Mouse (Mus musculus) adrenal gland, postnatal 36 days (tissue): ENCODE results near the gene Ssna1. TPM values are rescaled to one million over a fixed set of nuclear protein-coding genes. Genes with fewer than 3 reads are reported as not detected.
"Not testable (repeated sequence)": the region's sequence is repeated elsewhere in the genome, so short reads cannot be mapped to it uniquely, and the experiment has no call there.

Source experiments
- DNase-seq, 2 experiments: peaks; one replicate each; pipeline ENCODE4 v3.0.0; 2021; ENCODE audit warnings: mixed read lengths in 1 of 2
- total RNA-seq, 2 experiments: library from RNA; stranded (reverse); gene quantifications; 2 replicates each; pipeline ENCODE4 v1.2.3; 2021

The Ssna1 gene
- total RNA-seq, 2 experiments from 2014 or later: 43.8 to 45.1 TPM

GRCm38 (mm10) chr2:25262291-25262767, 9.9 kb downstream of the Ssna1 start, which contains the start of gene Tprn:
Gene Tprn, plus strand, starts transcription at chr2:25262618.
- peak; percentile 98 for DNase-seq

- DNase-seq: no peak
Observed at GRCm38 (mm10) chr2:25261870-25262269, 10.4 kb downstream of the Ssna1 start.

- DNase-seq: no peak
Observed at GRCm38 (mm10) chr2:25258887-25259286, 13.4 kb downstream of the Ssna1 start.

GRCm38 (mm10) chr2:25257250-25257649, 15.0 kb downstream of the Ssna1 start:
- DNase-seq: not testable (repeated sequence)

- DNase-seq: peak; percentile 36 to 56
Observed at GRCm38 (mm10) chr2:25256443-25257109, 15.7 kb downstream of the Ssna1 start.

- DNase-seq: peak; percentile 92 to 93
Observed at GRCm38 (mm10) chr2:25255284-25255779, 16.9 kb downstream of the Ssna1 start, which contains the start of gene Tmem203. Gene Tmem203, plus strand, starts transcription at chr2:25255439.

GRCm38 (mm10) chr2:25252331-25252730, 19.9 kb downstream of the Ssna1 start:
- DNase-seq: peak; percentile 30 to 36

- DNase-seq: no peak
Observed at GRCm38 (mm10) chr2:25246183-25247072, 25.8 kb downstream of the Ssna1 start, which contains the start of gene AL732309.1. Gene AL732309.1, minus strand, starts transcription at chr2:25246863.

GRCm38 (mm10) chr2:25244144-25244543, 28.1 kb downstream of the Ssna1 start:
- DNase-seq: no peak

GRCm38 (mm10) chr2:25243342-25243741, 28.9 kb downstream of the Ssna1 start:
- DNase-seq: no peak

- peak in 1 of 2 experiments; percentile 25 for DNase-seq
Observed at GRCm38 (mm10) chr2:25242101-25242506, 30.1 kb downstream of the Ssna1 start, which contains the start of the genes Rnf208 and Cysrt1. Gene Rnf208, plus strand, starts transcription at chr2:25242255. Gene Cysrt1, minus strand, starts transcription at chr2:25242452.

GRCm38 (mm10) chr2:25241438-25241775, 30.8 kb downstream of the Ssna1 start:
- DNase-seq: no peak

- DNase-seq: peak; percentile 83 to 86
Observed at GRCm38 (mm10) chr2:25240723-25241437, 31.4 kb downstream of the Ssna1 start.

- no peak for DNase-seq
Observed at GRCm38 (mm10) chr2:25240310-25240709, 31.9 kb downstream of the Ssna1 start.

GRCm38 (mm10) chr2:25239766-25240165, 32.5 kb downstream of the Ssna1 start:
- no peak for DNase-seq

GRCm38 (mm10) chr2:25238106-25238505, 34.1 kb downstream of the Ssna1 start:
- DNase-seq: no peak

GRCm38 (mm10) chr2:25237522-25237921, 34.7 kb downstream of the Ssna1 start:
- DNase-seq: no peak

- DNase-seq: no peak
Observed at GRCm38 (mm10) chr2:25236614-25237013, 35.6 kb downstream of the Ssna1 start, which contains the start of gene Rnf224. Gene Rnf224, minus strand, starts transcription at chr2:25236787.

GRCm38 (mm10) chr2:25234551-25235220, 37.6 kb downstream of the Ssna1 start:
- DNase-seq: no peak

- DNase-seq: no peak
Observed at GRCm38 (mm10) chr2:25234050-25234449, 38.2 kb downstream of the Ssna1 start, which contains the start of gene Slc34a3. Gene Slc34a3, minus strand, starts transcription at chr2:25234364.

GRCm38 (mm10) chr2:25233421-25233820, 38.8 kb downstream of the Ssna1 start:
- no peak for DNase-seq
